Mouse (Mus musculus) heart, adult 9 months (tissue): ENCODE results near the gene Glis2.
"Not testable (repeated sequence)": the region's sequence is repeated elsewhere in the genome, so short reads cannot be mapped to it uniquely, and the experiment has no call there.

ENCODE experiments used
- DNase-seq, 2 experiments: peaks; one replicate each; pipeline ENCODE4 v3.0.0; 2022; ENCODE audit warnings: low spot score in 2 of 2

Gene Glis2

GRCm38 (mm10) chr16:4581179-4581578 is 13.3 kb upstream of the Glis2 start:
- DNase-seq: not testable (repeated sequence)

GRCm38 (mm10) chr16:4583807-4584206 is 10.7 kb upstream of the Glis2 start:
- no peak for DNase-seq

GRCm38 (mm10) chr16:4584438-4584837 is 10.1 kb upstream of the Glis2 start:
- no peak for DNase-seq

- DNase-seq: no peak
Measured at GRCm38 (mm10) chr16:4585642-4586530, 8.6 kb upstream of the Glis2 start.

- peak; percentile 99 for DNase-seq
Measured at GRCm38 (mm10) chr16:4586531-4587123, 7.9 kb upstream of the Glis2 start.

- peak; percentile 41 to 51 for DNase-seq
Measured at GRCm38 (mm10) chr16:4587516-4588210, 6.8 kb upstream of the Glis2 start.

- DNase-seq: no peak
Measured at GRCm38 (mm10) chr16:4590236-4590635, 4.3 kb upstream of the Glis2 start.

GRCm38 (mm10) chr16:4592909-4593875 is 1.3 kb upstream of the Glis2 start:
- DNase-seq: peak in 1 of 2 experiments; percentile 59

GRCm38 (mm10) chr16:4594814-4595526 is 457 bp downstream of the Glis2 start:
- DNase-seq: peak; percentile 34 to 53

GRCm38 (mm10) chr16:4595527-4595963 is 1.0 kb downstream of the Glis2 start:
- peak; percentile 51 to 58 for DNase-seq

- peak in 1 of 2 experiments; percentile 30 for DNase-seq
Measured at GRCm38 (mm10) chr16:4596141-4596728, 1.7 kb downstream of the Glis2 start.

GRCm38 (mm10) chr16:4596836-4597235 is 2.3 kb downstream of the Glis2 start:
- no peak for DNase-seq

- peak in 1 of 2 experiments; percentile 32 for DNase-seq
Measured at GRCm38 (mm10) chr16:4597296-4597695, 2.8 kb downstream of the Glis2 start.

- no peak for DNase-seq
Measured at GRCm38 (mm10) chr16:4598041-4598440, 3.5 kb downstream of the Glis2 start.

GRCm38 (mm10) chr16:4598891-4599543 is 4.5 kb downstream of the Glis2 start:
- DNase-seq: no peak

- no peak for DNase-seq
Measured at GRCm38 (mm10) chr16:4599616-4600015, 5.1 kb downstream of the Glis2 start.

GRCm38 (mm10) chr16:4600701-4601310 is 6.3 kb downstream of the Glis2 start:
- no peak for DNase-seq

GRCm38 (mm10) chr16:4602189-4602588 is 7.7 kb downstream of the Glis2 start:
- no peak for DNase-seq
